Mouse (Mus musculus) embryonic facial prominence, embryonic 13.5 days (tissue): ENCODE data around the gene Gon7. TPM values are rescaled to one million over a fixed set of nuclear protein-coding genes. Genes with fewer than 3 reads are reported as not detected.
A peak's percentile ranks its signal among the peaks of the same experiment; 100 is the strongest.

Experiments
- ATAC-seq: fragments of 200-750 bp; cut with Nextera tagmentation; 2 replicates; pipeline ENCODE4 v1.8.0; 2017; ENCODE audit warnings: low read depth; ENCODE audit not compliant: insufficient number of reproducible peaks, insufficient read depth, low FRiP score, low TSS enrichment
- H3K27ac ChIP-seq: fragments of 300-500 bp; sonication (generic); 2 replicates; pipeline ENCODE4 v1.5.1; 2015; ENCODE audit warnings: moderate library complexity, mild to moderate bottlenecking, inconsistent platforms
- H3K27me3 ChIP-seq: fragments of 300-500 bp; sonication (generic); 2 replicates; pipeline ENCODE4 v1.6.1; 2015; ENCODE audit warnings: mild to moderate bottlenecking, inconsistent platforms
- H3K36me3 ChIP-seq: fragments of 300-500 bp; sonication (generic); 2 replicates; pipeline ENCODE4 v1.6.1; 2015; ENCODE audit warnings: mild to moderate bottlenecking, inconsistent platforms
- H3K4me1 ChIP-seq: fragments of 300-500 bp; sonication (generic); 2 replicates; pipeline ENCODE4 v1.6.1; 2015; ENCODE audit warnings: inconsistent platforms
- H3K4me2 ChIP-seq: fragments of 300-500 bp; sonication (generic); 2 replicates; pipeline ENCODE4 v1.6.1; 2015; ENCODE audit warnings: moderate library complexity, mild to moderate bottlenecking, inconsistent platforms
- H3K4me3 ChIP-seq: fragments of 300-500 bp; sonication (generic); 2 replicates; pipeline ENCODE4 v1.5.1; 2015; ENCODE audit warnings: mild to moderate bottlenecking, inconsistent platforms
- H3K9ac ChIP-seq: fragments of 300-500 bp; sonication (generic); 2 replicates; pipeline ENCODE4 v1.6.1; 2015; ENCODE audit warnings: mild to moderate bottlenecking, inconsistent platforms
- H3K9me3 ChIP-seq: fragments of 300-500 bp; sonication (generic); 2 replicates; pipeline ENCODE4 v1.6.1; 2016; ENCODE audit warnings: inconsistent platforms
- WGBS: fragments of 180-500 bp; shearing (Covaris S2); methylation state at CpG from one replicate; pipeline ENCODE4 v1.1.7; 2015; ENCODE audit warnings: mixed read lengths; 5-methylcytosine and 5-hydroxymethylcytosine counted together
- polyA plus RNA-seq: library from polyadenylated mRNA; unstranded; fragments of >200 nt; fragmentation: Nextera tagmentation; extraction: Ambion mirVana; gene quantifications from 2 replicates; pipeline ENCODE4 v1.2.1, GENCODE M21; 2015

Gon7 gene
- polyA plus RNA-seq, 1 experiment from 2014 or later: 38.9 TPM

- no peak overlapping the region for H3K4me2 ChIP-seq
- no peak overlapping the region for H3K4me3 ChIP-seq
- H3K9ac ChIP-seq: no peak overlapping the region
- H3K27ac ChIP-seq: no peak overlapping the region
- H3K4me1 ChIP-seq: peaks cover 9% of the 10 kb centered on the region
- ATAC-seq: no peak
- no peaks in the 10 kb centered on the region for H3K9me3 ChIP-seq
- peaks cover 42% of the 10 kb centered on the region for H3K36me3 ChIP-seq
- no peaks in the 10 kb centered on the region for H3K27me3 ChIP-seq
Observed at GRCm38 (mm10) chr12:102763696-102764095, 6.1 kb upstream of the Gon7 start.

GRCm38 (mm10) chr12:102761668-102762067, 4.1 kb upstream of the Gon7 start:
- WGBS: 86% methylated on average over 3 of the region's 3 CpGs
- H3K9me3 ChIP-seq: no peaks in the 10 kb centered on the region
- H3K27me3 ChIP-seq: no peaks in the 10 kb centered on the region
- no peak overlapping the region for H3K9ac ChIP-seq
- no peak for ATAC-seq
- peaks cover 14% of the 10 kb centered on the region for H3K4me1 ChIP-seq
- no peak overlapping the region for H3K4me2 ChIP-seq
- peaks cover 24% of the 10 kb centered on the region for H3K36me3 ChIP-seq
- no peak overlapping the region for H3K4me3 ChIP-seq
- no peak overlapping the region for H3K27ac ChIP-seq

GRCm38 (mm10) chr12:102758936-102759335, 1.3 kb upstream of the Gon7 start:
- peaks cover 5% of the 10 kb centered on the region for H3K36me3 ChIP-seq
- ATAC-seq: no peak
- 4% methylated on average over 5 of the region's 5 CpGs for WGBS
- H3K9me3 ChIP-seq: no peaks in the 10 kb centered on the region
- peaks cover 23% of the 10 kb centered on the region for H3K4me1 ChIP-seq
- no peak overlapping the region; the same call in 1 of the 2 replicates for H3K27ac ChIP-seq
- H3K4me3 ChIP-seq: peak overlapping the region; percentile 93
- H3K27me3 ChIP-seq: no peaks in the 10 kb centered on the region
- H3K4me2 ChIP-seq: peak overlapping the region; percentile 86
- peak overlapping the region; percentile 87 for H3K9ac ChIP-seq

- H3K36me3 ChIP-seq: peaks cover 3% of the 10 kb centered on the region
- peak within 1 kb of the TSS; percentile 93 for H3K4me3 ChIP-seq
- H3K27ac ChIP-seq: peak within 1 kb of the TSS; percentile 87
- H3K4me1 ChIP-seq: peaks cover 23% of the 10 kb centered on the region
- peak within 1 kb of the TSS; percentile 87 for H3K9ac ChIP-seq
- no peaks in the 10 kb centered on the region for H3K9me3 ChIP-seq
- under 1% methylated on average over 10 of the region's 10 CpGs for WGBS
- no peaks in the 10 kb centered on the region for H3K27me3 ChIP-seq
- no peak for ATAC-seq
- peak within 1 kb of the TSS; percentile 86 for H3K4me2 ChIP-seq
Observed at GRCm38 (mm10) chr12:102758403-102758756, 777 bp upstream of the Gon7 start, which contains the start of gene Gm20604. Gene Gm20604, minus strand, starts transcription at chr12:102758672.

- H3K27me3 ChIP-seq: no peaks in the 10 kb centered on the region
- no peaks in the 10 kb centered on the region for H3K9me3 ChIP-seq
- peak; percentile 77; the same call in 1 of the 2 replicates for ATAC-seq
- H3K4me1 ChIP-seq: peaks cover 23% of the 10 kb centered on the region
- peaks cover 3% of the 10 kb centered on the region; the same call in 1 of the 2 replicates for H3K36me3 ChIP-seq
- peak overlapping the region; percentile 93 for H3K4me3 ChIP-seq
- under 1% methylated on average over 46 of the region's 46 CpGs for WGBS
- peak overlapping the region; percentile 86 for H3K4me2 ChIP-seq
- peak overlapping the region; percentile 87 for H3K27ac ChIP-seq
- H3K9ac ChIP-seq: peak overlapping the region; percentile 79
Observed at GRCm38 (mm10) chr12:102757055-102757688, 431 bp downstream of the Gon7 start.

- Histone ChIP-seq H3K9ac (peak overlapping the region; percentile 79; the same call in 1 of the 2 replicates), H3K4me2 (peak overlapping the region; percentile 86), H3K27ac (no peak overlapping the region), H3K36me3 (0 out of 2 replicates have a peak, but pooled peaks cover 3% of the 10 kb centered on the region), H3K4me1 (peaks cover 23% of the 10 kb centered on the region), H3K27me3 (no peaks in the 10 kb centered on the region), H3K4me3 (peak overlapping the region; percentile 93), H3K9me3 (no peaks in the 10 kb centered on the region)
- ATAC-seq: no peak
- 84% methylated on average over 7 of the region's 7 CpGs for WGBS
Observed at GRCm38 (mm10) chr12:102756304-102756703, 1.3 kb downstream of the Gon7 start.

GRCm38 (mm10) chr12:102748256-102748655, 9.3 kb downstream of the Gon7 start:
- 87% methylated on average over 3 of the region's 3 CpGs for WGBS
- Histone ChIP-seq H3K4me1 (peaks cover 11% of the 10 kb centered on the region), H3K27ac (no peak overlapping the region), H3K4me2 (no peak overlapping the region), H3K9ac (no peak overlapping the region), H3K27me3 (no peaks in the 10 kb centered on the region), H3K4me3 (no peak overlapping the region), H3K9me3 (no peaks in the 10 kb centered on the region), H3K36me3 (peaks cover 16% of the 10 kb centered on the region)
- ATAC-seq: no peak

- Histone ChIP-seq H3K27me3 (no peaks in the 10 kb centered on the region), H3K9me3 (no peaks in the 10 kb centered on the region), H3K4me3 (no peak overlapping the region), H3K36me3 (peaks cover 20% of the 10 kb centered on the region), H3K4me1 (peaks cover 18% of the 10 kb centered on the region), H3K4me2 (peak overlapping the region; percentile 85), H3K27ac (no peak overlapping the region), H3K9ac (peak overlapping the region; percentile 85; the same call in 1 of the 2 replicates)
- 49% methylated on average over 6 of the region's 6 CpGs for WGBS
- no peak for ATAC-seq
Observed at GRCm38 (mm10) chr12:102744839-102745238, 12.8 kb downstream of the Gon7 start.

- Histone ChIP-seq H3K4me2 (peak within 1 kb of the TSS; percentile 85), H3K27ac (peak within 1 kb of the TSS; percentile 93), H3K9ac (peak within 1 kb of the TSS; percentile 85), H3K9me3 (no peaks in the 10 kb centered on the region), H3K4me1 (peaks cover 18% of the 10 kb centered on the region), H3K27me3 (no peaks in the 10 kb centered on the region), H3K36me3 (peaks cover 15% of the 10 kb centered on the region), H3K4me3 (peak within 1 kb of the TSS; percentile 78)
- WGBS: under 1% methylated on average over 63 of the region's 63 CpGs
- ATAC-seq: peak; percentile 92
Observed at GRCm38 (mm10) chr12:102743589-102744574, 13.7 kb downstream of the Gon7 start, which contains the start of the genes Moap1 and Tmem251. Gene Moap1, minus strand, starts transcription at chr12:102743661. Gene Tmem251, plus strand, starts transcription at chr12:102743762.

GRCm38 (mm10) chr12:102743036-102743588, 14.5 kb downstream of the Gon7 start:
- H3K27me3 ChIP-seq: no peaks in the 10 kb centered on the region
- peaks cover 18% of the 10 kb centered on the region for H3K4me1 ChIP-seq
- peak overlapping the region; percentile 78 for H3K4me3 ChIP-seq
- H3K9ac ChIP-seq: peak overlapping the region; percentile 85
- peak overlapping the region; percentile 85 for H3K4me2 ChIP-seq
- 0 out of 2 replicates have a peak, but pooled peaks have one; percentile 28 for ATAC-seq
- peak overlapping the region; percentile 93 for H3K27ac ChIP-seq
- WGBS: under 1% methylated on average over 33 of the region's 33 CpGs
- H3K36me3 ChIP-seq: peaks cover 10% of the 10 kb centered on the region
- no peaks in the 10 kb centered on the region for H3K9me3 ChIP-seq

- Histone ChIP-seq H3K4me3 (no peak overlapping the region), H3K27me3 (no peaks in the 10 kb centered on the region), H3K27ac (no peak overlapping the region), H3K9ac (peak overlapping the region; percentile 85; the same call in 1 of the 2 replicates), H3K4me2 (peak overlapping the region; percentile 85; the same call in 1 of the 2 replicates), H3K36me3 (peaks cover 7% of the 10 kb centered on the region; the same call in 1 of the 2 replicates), H3K9me3 (no peaks in the 10 kb centered on the region), H3K4me1 (peaks cover 18% of the 10 kb centered on the region)
- WGBS: 86% methylated on average over 7 of the region's 7 CpGs
- no peak for ATAC-seq
Observed at GRCm38 (mm10) chr12:102742056-102742455, 15.5 kb downstream of the Gon7 start.
